Mouse (Mus musculus) kidney, adult 2 months (tissue): ENCODE data around the gene Tk1. TPM values are rescaled to one million over a fixed set of nuclear protein-coding genes. Genes with fewer than 3 reads are reported as not detected.
A peak's percentile ranks its signal among the peaks of the same experiment; 100 is the strongest.

Source experiments
- DNase-seq: peaks from one replicate; pipeline ENCODE4 v3.0.0; 2021
- H3K27ac ChIP-seq: fragments of 200-500 bp; 2 replicates; pipeline ENCODE4 v1.5.1; 2012; ENCODE audit warnings: low read depth, low read length, control low read depth, inconsistent platforms; ENCODE audit not compliant: insufficient read depth
- H3K27me3 ChIP-seq: fragments of 200-500 bp; replicated peaks from 2 replicates; pipeline ENCODE4 v1.6.1; 2012; ENCODE audit warnings: mild to moderate bottlenecking, moderate library complexity, low read length, inconsistent platforms; ENCODE audit not compliant: control insufficient read depth, insufficient read depth
- H3K36me3 ChIP-seq: fragments of 200-500 bp; 2 replicates; pipeline ENCODE4 v1.6.1; 2012; ENCODE audit warnings: mild to moderate bottlenecking, moderate library complexity, low read length, inconsistent platforms; ENCODE audit not compliant: control insufficient read depth, insufficient read depth
- H3K4me1 ChIP-seq: fragments of 200-500 bp; 2 replicates; pipeline ENCODE4 v1.6.1; 2011; ENCODE audit warnings: low read length; ENCODE audit not compliant: control insufficient read depth, insufficient read depth
- H3K4me3 ChIP-seq: fragments of 200-500 bp; 2 replicates; pipeline ENCODE4 v1.5.1; 2011; ENCODE audit warnings: mild to moderate bottlenecking, low read depth, low read length, control low read depth; ENCODE audit not compliant: insufficient read depth
- CTCF ChIP-seq: fragments of 200-500 bp; conservative IDR thresholded peaks from 2 replicates; pipeline ENCODE4 v1.5.1; 2011; ENCODE audit warnings: low read depth, mild to moderate bottlenecking, control low read depth, low read length, moderate library complexity, mixed read lengths; ENCODE audit not compliant: insufficient read depth, insufficient read length
- POLR2A ChIP-seq: fragments of 200-500 bp; IDR thresholded peaks from one replicate; pipeline ENCODE4 v1.6.1; 2011; ENCODE audit warnings: low read depth, low read length, control low read depth
- WGBS: fragments of 180-500 bp; shearing (Covaris S2); methylation state at CpG from one replicate; pipeline ENCODE4 v1.1.7; 2018; 5-methylcytosine and 5-hydroxymethylcytosine counted together
- polyA plus RNA-seq: library from polyadenylated mRNA; depleted of rRNA; stranded (reverse); fragments of >200 nt; gene quantifications from 2 replicates; pipeline ENCODE4 v1.2.3, GENCODE M21; 2012

The Tk1 gene
- polyA plus RNA-seq, 1 experiment = 15.8 TPM

GRCm38 (mm10) chr11:117813867-117814266 lies 12.0 kb downstream of the Tk1 start:
- no peak overlapping the region for H3K27ac ChIP-seq
- no peaks in the 10 kb centered on the region for H3K36me3 ChIP-seq
- no peak overlapping the region for H3K4me3 ChIP-seq
- WGBS = 69% methylated on average over 5 of the region's 5 CpGs
- H3K4me1 ChIP-seq = peaks cover 13% of the 10 kb centered on the region; the same call in 1 of the 2 replicates
- no peak for DNase-seq
- H3K27me3 ChIP-seq = no peaks in the 10 kb centered on the region
- no peak for TF ChIP-seq CTCF
- TF ChIP-seq POLR2A = no peak

GRCm38 (mm10) chr11:117810401-117811046 lies 15.4 kb downstream of the Tk1 start:
- peak overlapping the region; percentile 43 for H3K27ac ChIP-seq
- under 1% methylated on average over 21 of the region's 21 CpGs for WGBS
- peaks cover 13% of the 10 kb centered on the region; the same call in 1 of the 2 replicates for H3K4me1 ChIP-seq
- peak; percentile 96 for DNase-seq
- no peaks in the 10 kb centered on the region for H3K36me3 ChIP-seq
- peak; percentile 60 for TF ChIP-seq CTCF
- no peak for TF ChIP-seq POLR2A
- H3K4me3 ChIP-seq = peak overlapping the region; percentile 68
- H3K27me3 ChIP-seq = no peaks in the 10 kb centered on the region

DNA sequence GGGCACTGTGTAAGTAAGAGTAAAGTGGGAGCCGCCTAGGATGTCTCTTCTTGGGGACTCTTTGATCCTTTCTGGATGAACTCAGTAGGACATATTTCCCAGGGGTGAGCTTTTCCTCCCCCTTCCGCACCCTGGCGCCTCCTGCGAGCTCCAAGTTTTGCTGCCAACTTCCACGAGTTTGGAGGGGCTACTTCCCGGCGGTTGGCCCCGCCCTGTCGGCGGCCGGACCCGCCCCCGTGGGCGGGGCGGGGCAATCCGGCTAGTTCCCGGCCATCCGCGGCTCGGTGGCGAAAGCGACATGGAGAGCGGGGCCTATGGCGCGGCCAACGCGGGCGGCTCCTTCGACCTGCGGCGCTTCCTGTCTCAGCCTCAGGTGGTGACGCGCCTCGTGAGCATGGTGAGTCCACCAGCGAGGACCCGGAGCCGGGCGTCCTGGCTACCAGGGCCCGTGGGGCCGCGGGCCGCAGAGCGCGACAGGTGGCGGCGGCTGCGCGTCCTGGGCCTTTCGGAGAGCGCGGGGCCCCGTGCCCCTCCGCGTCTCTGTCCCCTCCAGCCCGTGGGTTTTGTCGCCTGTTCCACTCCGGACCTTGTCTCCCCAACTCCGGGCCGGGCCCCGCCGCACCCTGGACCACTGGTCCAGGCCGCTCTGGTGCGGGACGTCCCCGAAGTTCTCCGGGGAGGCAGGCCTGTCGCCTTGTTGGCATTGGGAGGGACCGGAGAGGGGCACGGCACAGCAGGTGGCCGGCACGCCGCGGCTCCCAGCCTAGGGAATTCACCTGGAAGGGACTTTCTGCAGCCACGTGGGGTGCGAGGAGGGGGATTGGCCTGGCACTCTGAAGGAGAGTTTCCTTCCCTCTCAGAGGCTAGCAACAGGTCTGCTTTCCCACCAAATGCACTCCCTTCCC lies 16.2 kb downstream of the Tk1 start, which contains the start of the genes Gm20708 and Syngr2:
Gene Gm20708, plus strand, starts transcription at position 262 of the 905 bp plus-strand sequence.
Gene Syngr2, plus strand, starts transcription at position 262 of the 905 bp plus-strand sequence.
- no peaks in the 10 kb centered on the region for H3K36me3 ChIP-seq
- peak; percentile 84 for DNase-seq
- peak within 1 kb of the TSS; percentile 68 for H3K4me3 ChIP-seq
- TF ChIP-seq CTCF (no peak), POLR2A (peak; percentile 27)
- H3K27me3 ChIP-seq = no peaks in the 10 kb centered on the region
- WGBS = under 1% methylated on average over 75 of the region's 75 CpGs
- peak within 1 kb of the TSS; percentile 67 for H3K27ac ChIP-seq
- peaks cover 13% of the 10 kb centered on the region; the same call in 1 of the 2 replicates for H3K4me1 ChIP-seq

GRCm38 (mm10) chr11:117806781-117807180 lies 19.1 kb downstream of the Tk1 start:
- Histone ChIP-seq H3K27me3 (no peaks in the 10 kb centered on the region), H3K27ac (no peak overlapping the region), H3K36me3 (no peaks in the 10 kb centered on the region), H3K4me1 (peaks cover 13% of the 10 kb centered on the region; the same call in 1 of the 2 replicates), H3K4me3 (no peak overlapping the region)
- TF ChIP-seq CTCF (no peak), POLR2A (no peak)
- 96% methylated on average over 6 of the region's 6 CpGs for whole genome bisulfite sequencing
- no peak for DNase-seq

DNA sequence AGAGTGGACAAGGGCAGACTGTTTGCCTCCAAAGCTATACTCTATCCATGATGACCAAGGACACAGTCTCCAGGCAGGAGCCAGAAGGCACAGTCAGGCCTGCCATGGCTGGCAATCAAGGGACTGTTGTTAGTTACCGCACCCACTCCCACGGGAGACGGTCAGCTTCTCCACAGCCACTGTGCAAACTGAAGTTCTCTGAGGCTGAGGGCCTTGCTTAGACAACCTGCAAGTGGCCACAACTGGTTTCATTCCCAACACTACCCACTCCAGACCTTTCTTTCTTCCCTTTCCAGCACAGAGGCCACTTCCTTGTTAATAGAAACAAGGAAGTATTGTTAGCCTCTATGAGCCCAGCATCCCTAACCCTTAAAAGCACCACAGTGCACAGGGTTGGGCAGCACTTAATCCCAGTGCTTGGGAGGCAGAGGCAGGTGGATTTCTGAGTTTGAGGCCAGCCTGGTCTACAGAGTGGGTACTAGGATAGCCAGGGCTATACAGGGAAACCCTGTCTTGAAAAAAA lies 22.7 kb downstream of the Tk1 start:
- TF ChIP-seq CTCF (no peak), POLR2A (no peak)
- Histone ChIP-seq H3K36me3 (no peaks in the 10 kb centered on the region), H3K4me3 (no peak overlapping the region), H3K27me3 (no peaks in the 10 kb centered on the region), H3K27ac (no peak overlapping the region), H3K4me1 (no peaks in the 10 kb centered on the region)
- WGBS = 74% methylated on average over 3 of the region's 3 CpGs
- DNase-seq = no peak

DNA sequence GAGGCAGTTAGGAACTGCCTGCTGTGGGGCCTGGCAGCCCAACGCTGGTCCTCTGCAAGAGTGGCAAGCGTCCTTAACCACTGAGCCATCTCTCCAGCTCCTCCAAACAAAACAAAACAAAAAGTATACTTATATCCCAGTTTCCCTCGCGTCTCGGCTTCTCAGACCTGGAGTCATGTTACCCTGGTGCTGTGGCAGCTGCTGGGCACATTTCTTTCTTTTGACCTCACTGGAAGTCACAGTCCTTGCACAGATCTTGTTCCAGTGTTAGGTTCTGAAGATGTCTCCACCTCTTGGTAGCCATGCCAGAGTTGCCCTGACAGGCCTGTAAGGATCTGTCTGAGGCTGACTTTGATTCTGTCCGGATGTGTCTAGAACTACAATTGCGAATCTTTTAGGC lies 24.2 kb downstream of the Tk1 start:
- Histone ChIP-seq H3K4me1 (no peaks in the 10 kb centered on the region), H3K27ac (no peak overlapping the region), H3K36me3 (no peaks in the 10 kb centered on the region), H3K4me3 (no peak overlapping the region), H3K27me3 (no peaks in the 10 kb centered on the region)
- WGBS = 75% methylated on average over 7 of the region's 7 CpGs
- DNase-seq = no peak
- TF ChIP-seq CTCF = no peak
- no peak for TF ChIP-seq POLR2A
